Mouse (Mus musculus): Measurements from ENCODE around the gene Fry. TPM values are rescaled to one million over a fixed set of nuclear protein-coding genes. Genes with fewer than 3 reads are reported as not detected.

Fry gene
- total and polyA plus RNA-seq, 3 experiments: 1.9 to 2.3 TPM; not detected in 1

- Histone ChIP-seq H3K9ac (ENCODE audit: control insufficient read depth, low read depth, low read length, poor library complexity, severe bottlenecking) (no peak overlapping the region), H3K4me1 (ENCODE audit: control insufficient read depth in 1 of 2, insufficient read depth in 2 of 2, low read length in 2 of 2) (no peaks in the 10 kb centered on the region), H3K79me2 (ENCODE audit: control insufficient read depth, insufficient read depth, low read length, poor library complexity) (no peaks in the 10 kb centered on the region), H3K27me3 (ENCODE audit: control insufficient read depth in 1 of 2, insufficient read depth in 2 of 2, low read length in 2 of 2) (no peaks in the 10 kb centered on the region), H3K27ac (ENCODE audit: control insufficient read depth, low read depth, low read length) (no peak overlapping the region), H3K36me3 (ENCODE audit: control insufficient read depth in 1 of 2, insufficient read depth in 2 of 2, low read length in 2 of 2) (no peaks in the 10 kb centered on the region), H3K4me3 (ENCODE audit: control insufficient read depth in 1 of 2, insufficient read depth in 1 of 2, low read depth in 2 of 2, low read length in 2 of 2) (no peak overlapping the region), H3K9me3 (replicated peaks; ENCODE audit: insufficient read depth, low read length) (no peaks in the 10 kb centered on the region)
- DNase-seq (ENCODE audit: low read depth, low spot score): no peak
- TF ChIP-seq MAZ (IDR thresholded peaks at IDR 0.05; ENCODE audit: low read depth, low read length): no peak
- TF ChIP-seq ZKSCAN1 (IDR thresholded peaks at IDR 0.05; ENCODE audit: low read depth, low read length): no peak
- no peak for TF ChIP-seq NELFE (IDR thresholded peaks at IDR 0.05; ENCODE audit: low read depth, low read length)
These were observed 306.6 kb downstream of the Fry start for GRCm38 (mm10) chr5:150425038-150425437.

GRCm38 (mm10) chr5:150426595-150426994 lies 308.1 kb downstream of the Fry start:
- Histone ChIP-seq H3K4me1 (ENCODE audit: control insufficient read depth in 1 of 2, insufficient read depth in 2 of 2, low read length in 2 of 2) (no peaks in the 10 kb centered on the region), H3K79me2 (ENCODE audit: control insufficient read depth, insufficient read depth, low read length, poor library complexity) (no peaks in the 10 kb centered on the region), H3K9me3 (replicated peaks; ENCODE audit: insufficient read depth, low read length) (no peaks in the 10 kb centered on the region), H3K27ac (ENCODE audit: control insufficient read depth, low read depth, low read length) (no peak overlapping the region), H3K4me3 (ENCODE audit: control insufficient read depth in 1 of 2, insufficient read depth in 1 of 2, low read depth in 2 of 2, low read length in 2 of 2) (no peak overlapping the region), H3K36me3 (ENCODE audit: control insufficient read depth in 1 of 2, insufficient read depth in 2 of 2, low read length in 2 of 2) (no peaks in the 10 kb centered on the region), H3K9ac (ENCODE audit: control insufficient read depth, low read depth, low read length, poor library complexity, severe bottlenecking) (no peak overlapping the region), H3K27me3 (ENCODE audit: control insufficient read depth in 1 of 2, insufficient read depth in 2 of 2, low read length in 2 of 2) (no peaks in the 10 kb centered on the region)
- DNase-seq (ENCODE audit: low read depth, low spot score): peak; percentile 68
- TF ChIP-seq NELFE (IDR thresholded peaks at IDR 0.05; ENCODE audit: low read depth, low read length): no peak
- TF ChIP-seq USF1 (IDR thresholded peaks at IDR 0.05; ENCODE audit: low read depth, low read length): no peak
- TF ChIP-seq USF2 (IDR thresholded peaks at IDR 0.05; ENCODE audit: borderline replicate concordance in 1 of 2, insufficient read depth in 1 of 2, low read depth in 1 of 2, low read length in 2 of 2): no peak
- TF ChIP-seq EP300 (IDR thresholded peaks at IDR 0.05; ENCODE audit: low read depth in 1 of 2, low read length in 2 of 2): no peak
- TF ChIP-seq TBP (IDR thresholded peaks at IDR 0.05; ENCODE audit: low read depth, low read length): no peak
- TF ChIP-seq KAT2A (conservative IDR thresholded peaks at IDR 0.05; ENCODE audit: low read depth, low read length): no peak
- TF ChIP-seq RAD21 (IDR thresholded peaks at IDR 0.05; ENCODE audit: low read depth, low read length): peak; percentile 64
- no peak for TF ChIP-seq RCOR1 (IDR thresholded peaks at IDR 0.05; ENCODE audit: low read depth, low read length)
- TF ChIP-seq ZC3H11A (IDR thresholded peaks at IDR 0.05; ENCODE audit: low read depth, low read length): peak; percentile 72
- TF ChIP-seq BHLHE40 (IDR thresholded peaks at IDR 0.05; ENCODE audit: borderline replicate concordance, low read depth, low read length): no peak
- TF ChIP-seq SMC3 (IDR thresholded peaks at IDR 0.05; ENCODE audit: low read depth, low read length): peak; percentile 85
- no peak for TF ChIP-seq ZNF384 (IDR thresholded peaks at IDR 0.05; ENCODE audit: low read depth, low read length)
- no peak for TF ChIP-seq CHD2 (IDR thresholded peaks at IDR 0.05; ENCODE audit: low read length)
- TF ChIP-seq TCF12 (IDR thresholded peaks at IDR 0.05; ENCODE audit: low read depth, low read length): no peak
- no peak for TF ChIP-seq CHD1 (IDR thresholded peaks at IDR 0.05; ENCODE audit: low read depth, low read length)
- no peak for TF ChIP-seq POLR2AphosphoS5 (IDR thresholded peaks at IDR 0.05; ENCODE audit: borderline replicate concordance, low read depth, low read length)
- TF ChIP-seq ZMIZ1 (IDR thresholded peaks at IDR 0.05; ENCODE audit: low read depth, low read length): no peak
- TF ChIP-seq MAX (IDR thresholded peaks at IDR 0.05; ENCODE audit: low read length): no peak
- TF ChIP-seq MYB (IDR thresholded peaks at IDR 0.05; ENCODE audit: low read depth, low read length): no peak
- TF ChIP-seq TAL1 (IDR thresholded peaks at IDR 0.05; ENCODE audit: low read length): no peak
- TF ChIP-seq MXI1 (IDR thresholded peaks at IDR 0.05; ENCODE audit: low read depth, low read length): no peak
- peak; percentile 74 to 80 (median 77) for TF ChIP-seq CTCF (IDR thresholded peaks at IDR 0.05 in 2 of 3, conservative IDR thresholded peaks at IDR 0.05 in 1 of 3; ENCODE audit: control insufficient read depth in 1 of 3, insufficient read depth in 1 of 3, low read depth in 2 of 3, low read length in 3 of 3, poor library complexity in 1 of 3, severe bottlenecking in 1 of 3)
